Mouse (Mus musculus) kidney, adult 2 months (tissue): ENCODE measurements around the gene Nalcn.

ENCODE experiments used
- CTCF ChIP-seq: fragments of 200-500 bp; conservative IDR thresholded peaks from 2 replicates; pipeline ENCODE4 v1.5.1; 2011; ENCODE audit warnings: low read depth, mild to moderate bottlenecking, control low read depth, low read length, moderate library complexity, mixed read lengths; ENCODE audit not compliant: insufficient read depth, insufficient read length
- POLR2A ChIP-seq: fragments of 200-500 bp; IDR thresholded peaks from one replicate; pipeline ENCODE4 v1.6.1; 2011; ENCODE audit warnings: low read depth, low read length, control low read depth

DNA sequence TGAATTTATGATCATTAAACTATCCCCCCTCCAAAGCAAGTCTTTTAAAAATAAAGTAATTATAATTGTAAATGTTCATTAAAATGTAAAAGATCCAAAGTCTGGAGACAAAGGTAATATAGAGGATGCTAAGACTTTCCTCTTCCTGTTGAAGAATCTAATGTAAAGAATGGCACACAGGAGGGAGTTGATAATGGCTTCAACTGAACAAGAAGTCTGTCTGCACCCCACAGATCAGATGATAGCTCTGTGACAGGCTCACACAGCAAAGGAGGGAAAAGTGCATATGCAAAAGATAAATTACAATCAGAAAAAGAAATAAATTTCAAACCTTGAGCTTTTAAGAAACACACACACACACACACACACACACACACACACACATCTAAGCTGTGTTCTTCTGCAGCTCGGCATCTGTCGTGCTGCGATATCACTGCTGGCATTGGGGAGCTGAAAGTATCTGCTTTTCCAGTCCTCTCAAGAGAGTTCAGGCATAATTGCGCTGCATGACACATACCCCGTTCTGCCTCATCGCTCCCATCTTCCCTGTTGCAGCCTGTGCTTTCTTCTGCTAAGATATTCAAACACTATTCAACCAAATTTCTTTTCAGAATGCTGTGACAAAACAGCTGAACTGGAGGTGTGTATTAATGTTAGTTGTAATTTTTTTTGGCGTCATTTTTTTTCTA is 250.6 kb downstream of the Nalcn start:
- no peak for TF ChIP-seq CTCF
- TF ChIP-seq POLR2A, result no peak
